Mouse (Mus musculus) bone marrow, adult 2 months (tissue): Measurements from ENCODE around the gene Sord. TPM values are rescaled to one million over a fixed set of nuclear protein-coding genes. Genes with fewer than 3 reads are reported as not detected.

Experiments used
- H3K27ac ChIP-seq: fragments of 200-500 bp; 2 replicates; pipeline ENCODE4 v1.5.1; 2012; ENCODE audit warnings: low read depth, mild to moderate bottlenecking, control low read depth, inconsistent platforms, low read length; ENCODE audit not compliant: control insufficient read depth, poor library complexity, insufficient read depth
- H3K4me1 ChIP-seq: fragments of 200-500 bp; 2 replicates; pipeline ENCODE4 v1.6.1; 2011; ENCODE audit warnings: low read length; ENCODE audit not compliant: control insufficient read depth, insufficient read depth
- H3K4me3 ChIP-seq: fragments of 200-500 bp; replicated peaks from 2 replicates; pipeline ENCODE3; 2011; ENCODE audit warnings: mild to moderate bottlenecking, low read depth, low read length, control low read depth; ENCODE audit not compliant: control insufficient read depth
- CTCF ChIP-seq: fragments of 200-500 bp; IDR thresholded peaks from 2 replicates; pipeline ENCODE4 v1.5.1; 2011; ENCODE audit warnings: low read length, control low read depth; ENCODE audit not compliant: control insufficient read depth, insufficient read depth
- POLR2A ChIP-seq: fragments of 200-500 bp; IDR thresholded peaks from 2 replicates; pipeline ENCODE4 v1.6.1; 2011; ENCODE audit warnings: low read depth, mild to moderate bottlenecking, control low read depth, low read length, borderline replicate concordance; ENCODE audit not compliant: control insufficient read depth
- WGBS: fragments of 180-500 bp; shearing (Covaris S2); methylation state at CpG from one replicate; pipeline ENCODE4 v1.1.7; 2018; 5-methylcytosine and 5-hydroxymethylcytosine counted together
- polyA plus RNA-seq: library from polyadenylated mRNA; stranded (reverse); fragments of >200 nt; gene quantifications from 2 replicates; pipeline ENCODE4 v1.2.4, GENCODE M21; 2011; ENCODE audit warnings: low replicate concordance; ENCODE audit not compliant: missing spikeins, insufficient read depth, insufficient read length

Sord gene
- polyA plus RNA-seq, 1 experiment = 72.6 TPM

DNA sequence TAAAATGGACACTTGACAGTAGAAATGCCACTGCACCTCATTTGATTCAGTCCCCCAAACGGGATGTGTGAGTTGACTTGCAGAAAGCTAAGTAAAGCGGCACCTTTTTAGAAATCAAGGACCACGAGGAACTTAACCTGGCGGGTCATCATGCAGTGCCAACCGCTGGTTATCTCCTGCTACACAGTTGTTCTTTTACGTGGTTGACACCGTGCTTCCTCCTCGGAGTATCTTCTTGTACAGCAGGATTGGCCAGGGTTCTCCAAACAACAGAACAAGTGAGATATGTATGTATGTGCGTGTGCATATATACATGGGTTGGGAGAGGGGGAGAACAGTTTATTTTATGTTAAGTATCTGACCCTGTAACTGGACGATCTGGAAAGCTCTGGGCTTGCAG, 13.2 kb downstream of the Sord start:
- Histone ChIP-seq H3K4me3 (no peak overlapping the region), H3K4me1 (no peaks in the 10 kb centered on the region; the same call in 1 of the 2 replicates), H3K27ac (no peak overlapping the region)
- TF ChIP-seq POLR2A (no peak), CTCF (no peak)
- 73% methylated on average over 10 of the region's 10 CpGs for WGBS

GRCm38 (mm10) chr2:122255997-122256396, 21.4 kb downstream of the Sord start:
- Histone ChIP-seq H3K4me1 (no peaks in the 10 kb centered on the region), H3K4me3 (no peak overlapping the region), H3K27ac (no peak overlapping the region)
- TF ChIP-seq CTCF (no peak), POLR2A (no peak)
- WGBS = 93% methylated on average over 5 of the region's 5 CpGs

DNA sequence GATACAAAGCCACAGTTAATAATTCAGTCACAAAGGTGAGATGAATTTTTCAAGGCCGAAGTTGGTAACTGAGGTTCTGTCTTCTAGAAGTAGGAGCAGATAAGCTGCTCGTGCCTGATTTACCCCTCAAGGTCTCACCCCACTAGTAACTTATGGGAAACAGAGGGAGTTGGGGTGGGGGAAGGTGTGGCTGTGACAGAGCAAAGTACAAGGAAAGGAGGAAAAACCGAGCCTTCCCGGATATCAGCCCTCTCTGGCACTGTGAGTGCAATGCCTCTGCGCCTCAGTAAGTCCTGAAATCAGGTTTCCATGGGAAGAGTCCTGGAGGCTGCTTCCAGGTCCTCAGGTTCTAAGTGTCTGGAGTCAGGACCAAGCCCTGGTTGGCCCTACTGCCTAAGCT, 26.2 kb downstream of the Sord start:
- 90% methylated on average over 5 of the region's 5 CpGs for WGBS
- no peak overlapping the region for H3K27ac ChIP-seq
- H3K4me1 ChIP-seq = no peaks in the 10 kb centered on the region
- no peak for TF ChIP-seq CTCF
- no peak overlapping the region for H3K4me3 ChIP-seq

DNA sequence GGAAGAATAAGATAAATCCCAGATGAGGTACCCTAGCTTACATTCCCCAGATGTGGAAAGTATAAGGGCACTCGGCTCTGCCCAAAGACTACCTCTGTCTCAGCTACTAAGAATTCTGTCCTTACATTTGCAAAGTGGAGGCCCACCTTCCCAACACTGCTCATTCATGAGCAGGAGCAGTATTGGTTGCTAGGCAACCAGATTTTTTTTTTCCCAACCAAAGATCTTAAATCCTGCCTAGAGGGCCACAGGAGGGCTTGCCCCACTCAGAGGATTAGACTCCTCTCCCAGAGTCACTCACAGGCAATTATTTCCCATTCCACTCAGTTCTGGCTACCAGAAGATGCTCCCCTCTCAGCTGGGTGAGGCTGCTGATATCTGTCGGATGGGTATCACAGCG, 30.1 kb downstream of the Sord start:
- WGBS = 87% methylated on average over 3 of the region's 3 CpGs
- H3K4me3 ChIP-seq = no peak overlapping the region

GRCm38 (mm10) chr2:122266407-122267193, 32.1 kb downstream of the Sord start:
- H3K4me3 ChIP-seq = no peak overlapping the region
- WGBS = 83% methylated on average over 7 of the region's 7 CpGs
- H3K27ac ChIP-seq = no peak overlapping the region
- no peak for TF ChIP-seq CTCF
- no peak for TF ChIP-seq POLR2A
- no peaks in the 10 kb centered on the region for H3K4me1 ChIP-seq

More for the DNA sequence above, 30.1 kb downstream of the Sord start:
- Histone ChIP-seq H3K4me1 (no peaks in the 10 kb centered on the region), H3K27ac (no peak overlapping the region)
- TF ChIP-seq POLR2A = no peak
- no peak for TF ChIP-seq CTCF

GRCm38 (mm10) chr2:122278769-122279168, 44.2 kb downstream of the Sord start:
- WGBS = 81% methylated on average over 3 of the region's 3 CpGs
- Histone ChIP-seq H3K27ac (no peak overlapping the region), H3K4me1 (no peaks in the 10 kb centered on the region), H3K4me3 (no peak overlapping the region)
- no peak for TF ChIP-seq POLR2A
- no peak for TF ChIP-seq CTCF

DNA sequence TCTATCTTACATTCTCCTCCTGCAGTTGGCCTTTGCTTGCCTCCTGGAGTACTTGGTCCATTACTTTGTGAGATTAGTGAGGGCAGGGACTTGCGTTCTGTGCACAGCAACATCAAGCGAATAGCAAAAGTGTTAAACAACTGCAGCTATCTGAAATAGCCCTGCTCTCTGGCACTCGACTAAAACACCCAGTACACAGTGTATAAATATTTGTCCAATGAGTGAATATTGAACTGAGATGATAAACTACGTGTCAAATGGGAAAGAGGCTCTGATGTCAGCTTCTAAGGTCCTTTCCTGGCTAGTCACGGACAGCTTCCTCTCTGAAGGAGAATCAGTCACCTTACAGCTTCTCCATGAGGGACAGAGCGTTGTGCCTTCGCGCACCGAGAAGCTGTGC, 49.5 kb downstream of the Sord start:
- Histone ChIP-seq H3K4me1 (no peaks in the 10 kb centered on the region; the same call in 1 of the 2 replicates), H3K27ac (no peak overlapping the region), H3K4me3 (no peak overlapping the region)
- 80% methylated on average over 9 of the region's 9 CpGs for WGBS
- no peak for TF ChIP-seq CTCF
- TF ChIP-seq POLR2A = no peak

GRCm38 (mm10) chr2:122286137-122286536, 51.6 kb downstream of the Sord start:
- Histone ChIP-seq H3K27ac (no peak overlapping the region), H3K4me3 (no peak overlapping the region), H3K4me1 (no peaks in the 10 kb centered on the region; the same call in 1 of the 2 replicates)
- TF ChIP-seq POLR2A (no peak), CTCF (no peak)
- 60% methylated on average over 7 of the region's 7 CpGs for WGBS

DNA sequence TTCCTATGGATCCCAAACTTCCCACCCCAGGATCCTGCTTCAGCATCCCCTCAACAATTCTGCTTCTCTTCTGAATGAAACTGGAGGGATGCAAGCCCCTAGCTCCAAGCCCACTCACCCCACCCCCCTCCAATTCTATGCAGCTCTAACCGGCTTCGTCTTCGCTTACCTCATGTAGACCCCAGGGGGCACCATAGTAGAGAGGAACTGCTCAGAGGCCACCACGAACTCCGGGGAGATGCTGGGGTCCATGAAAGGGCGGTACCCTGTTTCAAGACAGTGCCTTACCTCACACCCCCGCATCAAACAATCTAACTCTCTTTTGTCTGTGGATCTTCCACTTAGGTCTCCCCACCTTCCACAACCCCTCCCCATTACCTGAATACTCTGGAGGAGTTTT, 60.4 kb downstream of the Sord start:
- WGBS = 6% methylated on average over 7 of the region's 7 CpGs
- Histone ChIP-seq H3K4me3 (no peak overlapping the region), H3K27ac (no peak overlapping the region), H3K4me1 (no peaks in the 10 kb centered on the region)
- peak; percentile 8; the same call in 1 of the 2 replicates for TF ChIP-seq CTCF
- no peak for TF ChIP-seq POLR2A
